Mouse (Mus musculus): ENCODE results near the gene Ttll1.

GRCm38 (mm10) chr15:83531961-83532469, 21.3 kb upstream of the Ttll1 start:
- no peak for TF ChIP-seq ZNF384 (IDR thresholded peaks at IDR 0.05; ENCODE audit: low read depth, low read length)
- TF ChIP-seq MAFK (IDR thresholded peaks at IDR 0.05; ENCODE audit: insufficient read depth, low read depth, low read length) = no peak
- no peak for TF ChIP-seq CHD2 (IDR thresholded peaks at IDR 0.05; ENCODE audit: low read depth, low read length)

All from ES-E14 (cell line).